Mouse (Mus musculus): ENCODE data around the gene Foxo3.

Foxo3 gene

DNA sequence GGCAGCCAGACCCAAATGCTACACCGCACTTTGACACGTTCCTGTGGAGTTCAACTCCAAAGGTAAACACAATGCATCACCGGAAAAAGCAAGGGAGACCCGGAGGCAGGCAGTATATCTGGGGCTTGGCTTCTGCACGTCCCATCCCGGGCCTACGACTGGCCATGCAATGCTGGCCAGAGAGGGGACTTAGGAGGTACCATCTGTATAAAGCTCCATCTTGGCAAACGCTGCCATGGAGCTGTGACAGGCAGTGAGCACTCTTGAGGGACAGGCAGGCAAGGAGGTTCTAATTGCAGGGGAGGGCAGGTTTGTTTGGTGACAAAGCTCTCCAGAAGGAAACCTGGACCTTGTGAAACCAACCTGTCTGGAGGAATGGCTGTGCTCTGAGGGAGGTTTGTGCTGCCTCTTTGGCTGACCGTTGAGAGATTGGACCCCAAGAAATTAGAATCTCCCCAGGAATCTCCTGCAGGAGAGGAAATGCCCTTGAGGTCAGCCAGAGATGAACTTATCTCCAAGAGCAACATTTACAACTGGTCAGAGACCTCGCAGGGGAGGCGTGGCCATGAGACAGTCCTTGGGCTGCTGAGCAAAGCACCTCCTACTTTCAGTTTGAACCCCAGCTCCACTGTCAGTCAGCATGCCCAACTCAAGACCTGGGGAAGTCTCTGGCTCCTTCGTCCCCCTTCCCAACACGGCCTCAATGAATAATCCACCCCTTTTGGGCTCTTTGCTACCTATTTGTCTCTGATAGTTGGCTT lies 86.7 kb downstream of the Foxo3 start:
- in situ Hi-C loops (cut with MboI, MseI), result loop anchor here (5.0 kb wide), 1 partner anchor 72 kb away; no protein-coding TSS in a partner anchor

DNA sequence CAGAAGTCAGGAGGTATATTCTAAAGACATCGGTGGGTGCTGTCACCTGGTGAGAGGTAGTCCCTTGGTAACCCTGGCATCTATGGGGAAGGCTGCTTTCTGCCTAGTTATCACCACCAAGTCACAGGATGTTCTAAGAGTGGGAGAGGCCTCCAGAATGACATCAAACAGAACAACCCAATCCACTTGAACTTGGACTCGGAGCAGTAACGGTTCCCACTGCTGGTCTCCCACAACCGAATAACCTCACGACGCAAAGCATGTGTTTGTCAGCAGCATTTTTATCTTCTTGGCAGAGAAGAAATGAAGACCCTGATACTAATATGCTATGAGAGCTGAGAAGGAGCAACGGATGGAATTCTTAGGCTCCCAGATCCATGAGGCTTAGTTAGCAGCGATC lies 87.5 kb downstream of the Foxo3 start:
- in situ Hi-C loops (cut with MboI, MseI), result no loop called here

DNA sequence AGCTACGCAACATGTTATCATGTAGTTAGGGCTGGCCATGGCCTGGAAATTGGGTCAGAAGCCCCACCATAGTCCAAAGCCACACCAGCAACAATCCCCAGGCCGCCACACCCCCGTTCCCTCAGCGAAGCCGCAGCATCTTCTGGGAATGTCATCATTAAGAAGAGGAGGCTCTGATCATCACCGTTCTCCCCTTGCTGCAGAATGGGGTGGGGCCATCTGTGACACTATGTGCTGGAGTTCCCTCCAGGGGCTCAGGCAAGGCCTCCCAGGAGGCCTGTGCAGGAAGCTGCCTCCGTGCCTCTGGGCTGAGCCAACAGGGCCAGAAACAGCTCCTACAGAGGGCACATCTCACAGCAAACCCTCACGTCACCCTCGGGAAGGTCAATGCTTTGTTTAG lies 88.5 kb downstream of the Foxo3 start:
- in situ Hi-C loops (cut with MboI, MseI), result no loop called here

DNA sequence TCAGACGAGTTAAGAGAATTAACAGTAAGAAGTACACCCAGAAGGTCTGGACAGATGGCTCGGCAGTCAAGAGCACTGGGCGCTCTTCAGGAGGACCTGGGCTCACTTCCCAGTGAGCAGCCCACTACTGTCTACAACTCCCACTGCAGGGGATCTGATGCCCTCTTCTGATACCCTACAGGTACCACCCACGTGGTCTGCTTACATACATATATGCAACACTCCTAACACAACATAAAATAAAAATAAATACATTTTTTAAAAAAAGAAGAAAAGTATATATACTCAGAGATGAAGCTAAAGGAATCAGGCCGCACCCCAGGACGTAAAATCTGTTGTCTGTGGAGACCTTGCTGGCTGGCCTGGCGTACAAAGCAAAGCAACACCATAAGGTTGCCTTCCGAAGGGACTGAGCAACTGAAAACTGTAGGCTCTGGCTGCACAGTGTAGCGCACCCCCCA lies 89.6 kb downstream of the Foxo3 start:
- in situ Hi-C loops (cut with MboI, MseI), result no loop called here

DNA sequence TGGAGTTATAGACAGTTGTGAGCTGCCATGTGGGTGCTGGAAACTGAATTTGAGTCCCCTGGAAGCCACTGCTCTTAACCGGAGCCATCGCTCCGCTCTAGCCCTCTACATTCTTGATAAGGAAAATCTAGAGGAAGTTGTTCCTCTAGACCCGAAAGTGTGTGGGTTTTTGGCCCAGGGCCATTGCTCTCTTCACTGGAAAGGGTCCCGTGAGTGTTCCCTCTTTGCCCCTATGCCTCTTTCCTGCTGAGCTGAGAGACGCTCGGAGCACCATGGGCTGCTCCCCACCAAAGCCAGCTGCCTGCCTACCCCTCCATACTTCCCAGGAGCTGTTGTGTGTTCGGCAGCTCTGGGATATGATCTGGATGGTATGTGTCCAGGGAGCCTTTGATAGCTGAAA lies 96.2 kb downstream of the Foxo3 start:
- in situ Hi-C loops (cut with MboI, MseI), result no loop called here

DNA sequence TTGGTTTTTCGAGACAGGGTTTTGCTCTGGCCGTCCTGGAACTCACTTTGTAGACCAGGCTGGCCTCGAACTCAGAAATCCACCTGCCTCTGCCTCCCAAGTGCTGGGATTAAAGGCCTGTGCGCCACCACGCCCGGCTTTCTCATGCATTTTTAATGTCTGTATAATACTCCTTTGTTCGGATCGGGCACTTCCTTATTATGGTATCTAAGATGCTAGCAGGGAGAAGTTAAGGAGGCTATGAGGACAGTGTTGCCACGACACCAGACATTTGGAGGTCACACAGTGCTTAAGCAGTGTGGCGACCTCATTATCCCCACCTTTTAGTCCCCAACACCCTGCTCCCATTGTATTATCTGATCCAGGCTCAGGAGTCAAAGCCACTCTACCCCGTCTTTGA lies 97.8 kb downstream of the Foxo3 start:
- in situ Hi-C loops (cut with MboI, MseI), result no loop called here

DNA sequence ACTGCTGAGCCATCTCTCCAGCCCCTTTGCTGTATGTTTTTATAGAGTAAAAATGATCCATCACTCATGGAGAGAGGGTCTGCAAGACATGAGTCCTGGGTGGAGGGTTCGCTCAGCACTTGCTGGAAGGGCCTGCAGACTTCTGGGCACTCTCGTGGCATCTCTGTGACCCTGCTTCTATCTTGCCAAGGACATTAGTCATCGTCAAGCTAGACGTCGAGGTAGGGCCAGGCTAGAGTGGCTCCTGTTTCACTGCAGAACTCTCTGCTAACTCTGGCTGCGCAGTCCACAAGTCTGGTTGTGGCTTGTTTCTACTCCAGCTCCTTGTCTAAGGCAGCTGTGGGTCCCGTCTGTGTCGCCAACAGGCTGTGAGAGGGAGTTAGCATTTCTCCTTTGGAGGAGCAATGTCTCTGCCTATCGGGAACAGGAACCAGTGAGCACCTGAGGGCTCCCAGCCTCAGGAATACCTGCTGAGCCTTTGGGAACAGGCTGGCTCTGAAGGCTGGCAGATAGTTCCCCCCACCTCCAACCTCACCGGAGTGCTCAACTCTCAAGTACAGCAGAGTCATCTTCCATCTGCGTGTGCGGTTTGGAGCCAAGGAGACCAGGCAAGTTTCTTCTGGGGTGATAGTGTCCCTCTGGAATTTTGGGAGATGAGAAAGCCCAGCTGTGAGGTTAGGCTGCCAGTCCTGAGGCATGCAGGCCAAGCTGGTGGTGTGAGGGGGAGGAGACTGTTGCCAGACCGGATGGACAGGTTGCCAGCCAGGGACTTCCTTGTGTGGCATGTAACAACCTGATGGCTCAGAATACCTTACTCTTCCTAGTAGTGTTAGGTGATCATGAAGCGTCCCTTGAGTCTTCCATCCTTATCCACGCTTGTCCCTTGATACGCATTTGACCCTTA lies 98.5 kb downstream of the Foxo3 start:
- in situ Hi-C loops (cut with MboI, MseI), result no loop called here

DNA sequence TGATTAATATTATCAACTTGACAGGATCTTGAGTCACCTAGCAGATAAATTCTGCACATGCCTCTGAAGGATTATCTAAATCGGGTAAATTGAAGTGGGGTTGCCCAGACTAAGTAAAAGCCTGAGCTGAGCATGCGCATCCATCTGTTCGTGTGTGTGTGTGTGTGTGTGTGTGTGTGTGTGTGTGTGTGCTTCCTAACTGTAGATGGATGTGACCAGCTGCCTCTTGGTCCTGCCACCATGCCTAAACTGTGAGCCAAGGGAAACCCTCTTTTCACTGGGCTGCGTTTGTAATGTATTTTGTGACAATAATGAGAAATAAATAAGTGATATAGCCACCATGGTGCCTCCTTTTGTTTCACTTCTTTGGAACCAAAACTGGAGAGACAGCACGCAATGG lies 102.3 kb downstream of the Foxo3 start:
- in situ Hi-C loops (cut with MboI, MseI), result no loop called here

DNA sequence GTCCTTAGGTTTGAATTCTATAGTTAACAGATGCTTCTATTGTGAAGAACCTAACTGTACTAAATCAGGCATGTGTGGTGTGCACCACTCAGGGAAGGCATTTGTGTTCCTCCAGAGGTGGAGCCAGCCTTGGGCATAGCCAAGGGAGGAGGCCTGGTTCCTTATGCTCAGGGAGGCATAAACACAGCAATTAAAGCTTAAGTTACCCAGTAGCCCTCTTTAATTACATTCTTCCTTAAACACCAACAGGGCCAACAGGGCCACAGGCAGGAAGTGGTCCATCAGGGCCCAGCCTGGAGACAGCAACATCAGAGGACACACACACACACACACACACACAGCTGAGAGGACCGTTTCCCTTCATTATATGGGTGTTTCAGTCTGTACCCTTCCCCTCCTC lies 102.7 kb downstream of the Foxo3 start:
- in situ Hi-C loops (cut with MboI, MseI), result no loop called here

DNA sequence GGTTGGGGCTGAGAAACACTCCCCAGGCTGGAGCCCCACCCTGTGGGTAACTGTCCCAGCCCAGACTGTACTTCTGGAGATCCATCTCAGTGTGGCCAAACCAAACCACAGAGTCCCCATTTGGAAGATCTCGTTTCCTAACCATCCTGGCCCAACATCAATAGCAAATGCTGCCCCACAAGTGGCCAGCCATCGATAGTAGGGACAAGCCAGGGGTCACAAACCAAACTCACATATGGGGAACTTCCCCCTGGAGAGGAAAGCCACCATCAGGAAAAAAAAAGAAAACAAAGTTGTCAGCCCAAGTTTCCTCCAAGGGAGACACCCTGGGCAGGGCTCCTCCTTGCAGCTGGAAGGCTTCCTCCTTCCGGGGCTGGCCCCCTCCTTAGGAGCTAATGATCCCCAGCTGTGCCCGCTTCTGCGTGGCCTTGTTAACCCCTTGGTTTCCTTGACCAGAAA lies 105.6 kb downstream of the Foxo3 start:
- in situ Hi-C loops (cut with MboI, MseI), result no loop called here

DNA sequence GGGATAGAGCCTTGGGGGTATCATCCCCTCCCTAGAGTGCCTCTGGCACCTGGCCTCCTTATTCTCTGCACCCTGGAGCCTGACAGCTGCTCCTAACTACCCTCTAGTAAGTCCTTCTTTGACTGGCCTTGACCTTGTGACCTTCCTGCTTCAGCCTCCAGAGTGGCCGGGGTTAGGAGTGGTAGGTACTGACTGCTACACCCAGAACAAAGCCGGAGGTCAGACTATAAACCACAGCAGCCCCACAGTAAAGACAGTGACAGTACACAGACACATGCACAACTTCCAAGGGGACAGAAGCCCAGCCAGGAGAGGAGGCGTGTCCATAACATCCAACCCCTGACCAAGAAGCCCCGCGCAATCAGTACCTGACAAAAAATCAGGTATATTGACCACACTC lies 106.4 kb downstream of the Foxo3 start:
- in situ Hi-C loops (cut with MboI, MseI), result no loop called here

DNA sequence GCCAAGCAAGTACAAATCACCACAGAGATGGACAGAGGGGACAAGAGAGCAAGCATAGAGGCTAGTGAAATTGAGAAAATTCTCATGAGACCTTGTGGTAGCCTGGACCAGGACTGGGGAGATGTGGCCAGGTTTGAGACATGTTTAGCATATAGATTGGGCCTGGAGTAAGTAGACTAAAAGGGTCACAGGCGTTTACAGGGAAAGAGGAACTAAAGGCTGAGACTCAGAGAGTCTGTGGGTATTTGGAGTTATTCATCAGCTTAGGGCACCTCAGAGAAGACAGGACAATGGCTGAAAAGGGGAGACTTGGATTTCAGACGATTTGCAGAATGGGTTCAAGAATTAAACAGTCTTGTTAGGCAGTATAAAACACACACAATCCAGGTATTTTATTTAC lies 121.8 kb downstream of the Foxo3 start:
- in situ Hi-C loops (cut with MboI, MseI), result no loop called here

DNA sequence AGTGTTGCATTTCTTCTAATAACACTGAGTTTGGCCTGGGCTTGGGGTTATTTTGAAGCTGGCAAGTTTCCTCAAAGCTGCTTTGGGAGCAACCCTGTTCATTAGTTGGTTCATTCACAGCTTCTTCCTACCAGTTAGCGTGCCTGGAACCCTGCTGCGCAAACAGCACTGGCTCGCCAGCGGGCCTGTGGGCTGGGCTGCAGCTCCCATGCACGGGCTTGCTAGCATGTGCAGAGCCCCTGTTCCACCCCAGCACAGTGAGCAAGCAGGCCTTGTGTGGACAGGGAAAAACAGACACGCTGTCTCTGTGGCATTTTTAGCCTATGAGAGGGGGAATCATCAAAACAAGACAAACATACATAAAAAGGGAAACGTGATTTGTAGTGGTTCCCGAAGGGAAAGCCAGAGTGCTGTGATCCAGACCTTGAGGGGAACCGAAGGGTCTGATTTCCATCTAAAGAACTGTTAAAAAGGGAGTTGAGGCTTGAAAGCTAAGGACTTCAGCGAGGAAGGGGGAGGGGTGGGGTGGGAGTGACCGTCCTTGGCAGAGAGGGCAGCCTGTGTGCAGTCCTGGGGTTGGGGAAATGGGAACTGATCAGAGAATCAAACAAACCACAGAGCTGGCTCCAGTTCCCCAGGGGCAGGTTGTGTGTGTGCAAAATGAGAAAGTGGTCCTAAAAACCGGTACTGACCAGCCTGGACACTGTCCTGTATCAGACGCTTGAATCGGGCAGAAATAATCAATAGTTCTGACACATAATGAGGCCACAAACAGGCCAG lies 123.9 kb downstream of the Foxo3 start:
- in situ Hi-C loops (cut with MboI, MseI), result no loop called here

DNA sequence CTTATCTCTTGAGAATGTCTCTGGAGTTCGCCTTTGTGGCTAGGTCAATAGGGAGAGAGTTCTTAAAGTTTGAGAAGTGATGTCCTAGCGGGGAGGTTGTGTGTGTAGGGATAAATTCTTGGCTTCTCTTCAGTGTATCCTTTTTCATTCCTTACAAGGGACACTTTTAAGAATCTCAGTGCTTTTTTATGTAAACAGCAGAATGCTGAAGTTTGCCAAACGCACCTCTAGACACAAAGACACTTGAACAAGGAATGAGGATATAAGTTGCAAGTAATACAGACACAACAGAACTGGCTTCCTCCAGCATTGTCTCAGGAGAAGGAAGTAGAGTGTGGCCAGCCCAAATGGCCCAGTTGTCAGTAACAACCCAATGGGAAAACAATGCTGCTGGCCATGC lies 126.8 kb downstream of the Foxo3 start:
- in situ Hi-C loops (cut with MboI, MseI), result loop anchor here (10.0 kb wide), 1 partner anchor 865 kb away; no protein-coding TSS in a partner anchor

DNA sequence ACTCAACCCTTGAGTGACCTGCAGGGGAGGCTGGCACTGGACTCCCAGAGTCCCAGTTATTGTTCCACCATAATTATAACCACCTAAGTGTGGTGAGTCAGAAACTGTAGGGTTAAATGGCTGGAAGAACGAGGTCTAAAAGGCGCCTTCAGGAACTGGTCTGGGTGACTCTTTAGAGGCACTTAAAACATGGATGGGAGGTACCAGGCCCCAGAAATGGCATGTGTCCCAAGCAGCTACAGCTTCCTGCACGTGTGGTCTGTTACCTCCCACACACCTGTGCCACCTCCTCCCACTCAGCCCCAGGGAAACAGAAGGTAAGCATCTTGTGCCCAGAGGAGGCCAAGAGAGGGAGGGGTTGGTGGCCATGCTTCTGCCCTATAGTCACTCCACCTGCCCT lies 128.2 kb downstream of the Foxo3 start:
- in situ Hi-C loops (cut with MboI, MseI), result loop anchor here (10.0 kb wide), 1 partner anchor 866 kb away; no protein-coding TSS in a partner anchor

DNA sequence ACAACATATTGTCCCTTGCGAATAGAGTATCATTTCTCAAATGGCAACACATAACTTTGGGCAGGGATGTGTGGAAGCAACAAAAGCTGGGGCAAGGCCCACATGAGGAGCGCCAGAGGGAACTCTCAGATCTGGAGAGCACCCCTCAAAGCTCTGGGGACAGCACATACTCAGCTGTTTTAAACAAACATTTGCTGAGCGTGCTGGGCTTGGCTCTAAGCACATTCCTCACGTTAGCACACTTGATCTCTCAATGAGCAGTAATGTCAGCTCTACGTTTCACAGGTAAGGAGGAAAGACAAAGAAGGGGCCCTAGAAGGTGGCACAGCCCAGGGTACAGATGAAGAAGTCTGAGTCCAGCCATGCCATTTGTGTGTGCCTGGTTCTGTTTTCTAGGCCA lies 131.3 kb downstream of the Foxo3 start:
- in situ Hi-C loops (cut with MboI, MseI), result loop anchor here (10.0 kb wide), 1 partner anchor 870 kb away; no protein-coding TSS in a partner anchor

DNA sequence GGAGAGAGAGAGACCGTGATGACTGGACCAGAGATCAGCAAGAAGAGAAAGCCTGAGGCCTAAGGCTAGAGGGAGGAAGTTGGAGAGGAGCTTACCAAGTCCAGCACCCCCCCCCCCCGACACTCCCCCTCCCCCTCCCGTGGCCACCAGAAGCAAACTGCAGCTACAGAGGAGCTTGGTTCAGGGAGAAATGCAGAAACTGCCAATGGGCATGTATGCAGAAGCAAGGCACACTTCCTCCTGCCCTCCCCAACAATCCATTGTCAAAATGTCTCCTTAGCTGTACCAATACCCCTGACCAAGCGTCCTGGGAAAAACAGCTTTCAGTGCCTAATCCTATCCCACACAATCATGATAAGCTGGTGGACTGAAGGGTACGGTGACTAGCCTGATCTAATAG lies 131.8 kb downstream of the Foxo3 start:
- in situ Hi-C loops (cut with MboI, MseI), result loop anchor here (10.0 kb wide), 1 partner anchor 870 kb away; no protein-coding TSS in a partner anchor

DNA sequence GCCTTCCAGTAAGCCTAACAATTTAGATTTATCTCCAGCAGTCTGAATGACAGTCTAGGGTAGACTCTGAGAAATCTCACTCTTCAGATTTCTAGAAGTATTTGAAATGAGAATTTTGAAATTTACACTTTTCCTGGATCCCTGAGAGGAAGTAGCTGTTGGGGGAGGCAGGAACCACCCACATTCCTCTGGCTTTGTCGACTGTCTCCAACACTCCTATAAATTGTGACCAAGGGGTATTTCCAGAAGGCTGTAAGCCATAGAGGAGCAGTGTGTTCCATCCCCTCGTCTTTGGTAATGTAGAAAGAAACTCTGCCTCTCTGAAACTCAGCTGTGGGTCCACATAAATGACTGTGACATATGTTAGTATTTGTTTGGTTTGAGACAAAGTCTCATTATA lies 132.4 kb downstream of the Foxo3 start:
- in situ Hi-C loops (cut with MboI, MseI), result loop anchor here (10.0 kb wide), 1 partner anchor 871 kb away; no protein-coding TSS in a partner anchor

DNA sequence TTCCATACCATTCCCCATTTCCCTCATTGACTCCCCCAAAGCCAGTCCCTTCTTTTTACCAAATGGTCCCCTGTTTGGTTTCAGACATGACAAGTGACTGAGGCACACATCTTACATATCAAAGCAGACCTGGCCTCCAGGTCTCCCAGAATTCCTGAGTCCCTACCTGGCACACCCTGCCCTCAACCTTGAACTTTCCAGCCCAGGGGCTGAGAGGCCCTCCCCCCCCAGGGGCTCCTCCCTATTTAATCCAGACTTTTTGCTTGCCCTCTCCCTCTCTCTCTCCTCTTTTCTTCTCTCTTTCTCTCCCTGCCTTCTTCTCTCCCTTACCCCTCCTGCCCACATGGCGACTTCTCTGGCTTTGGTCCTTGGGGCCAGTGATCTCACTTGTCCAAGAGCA lies 133.8 kb downstream of the Foxo3 start:
- in situ Hi-C loops (cut with MboI, MseI), result loop anchor here (10.0 kb wide), 1 partner anchor 872 kb away; no protein-coding TSS in a partner anchor

DNA sequence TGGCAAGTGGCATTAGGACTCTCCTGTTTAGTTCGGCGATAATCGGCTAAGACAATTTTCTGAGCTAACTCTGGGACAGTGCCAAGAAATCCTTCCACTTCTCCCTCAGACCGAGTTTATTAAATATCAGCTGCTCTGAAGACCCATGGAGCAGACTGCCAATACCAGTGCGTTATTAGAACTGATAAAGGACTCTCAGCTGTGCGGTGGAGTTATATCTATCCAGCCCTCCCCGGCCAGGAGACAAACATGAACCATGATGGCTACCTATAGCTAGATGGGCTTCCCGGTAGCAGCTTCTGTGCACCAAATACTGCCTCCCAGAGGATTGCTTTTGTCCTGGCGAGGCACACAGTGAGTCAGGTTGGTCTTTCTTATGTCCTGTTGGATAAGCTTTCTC lies 134.5 kb downstream of the Foxo3 start:
- in situ Hi-C loops (cut with MboI, MseI), result loop anchor here (10.0 kb wide), 1 partner anchor 873 kb away; no protein-coding TSS in a partner anchor

DNA sequence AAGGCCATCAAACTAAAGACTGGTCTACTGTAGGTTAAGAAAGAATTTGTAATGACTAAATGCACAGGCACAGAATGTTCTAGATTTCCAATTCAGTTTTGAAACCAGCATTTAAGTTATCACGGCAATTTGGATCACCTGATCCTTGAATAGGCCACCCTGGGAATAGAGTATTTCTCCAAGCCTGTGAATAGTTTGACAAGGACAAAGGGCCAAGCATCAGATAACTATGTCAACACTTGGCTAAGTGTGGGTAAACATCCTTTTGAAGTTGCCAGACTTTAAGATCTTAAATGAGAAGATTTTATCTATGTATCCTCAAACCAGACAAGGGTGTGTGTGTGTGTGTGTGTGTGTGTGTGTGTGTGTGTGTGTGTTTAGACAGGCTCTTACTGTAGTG lies 136.8 kb downstream of the Foxo3 start:
- in situ Hi-C loops (cut with MboI, MseI), result loop anchor here (10.0 kb wide), 1 partner anchor 875 kb away; no protein-coding TSS in a partner anchor

Measured in regulatory T cell (primary cell).